Mouse (Mus musculus): ENCODE data around the gene Plekhh3.

The Plekhh3 gene

DNA sequence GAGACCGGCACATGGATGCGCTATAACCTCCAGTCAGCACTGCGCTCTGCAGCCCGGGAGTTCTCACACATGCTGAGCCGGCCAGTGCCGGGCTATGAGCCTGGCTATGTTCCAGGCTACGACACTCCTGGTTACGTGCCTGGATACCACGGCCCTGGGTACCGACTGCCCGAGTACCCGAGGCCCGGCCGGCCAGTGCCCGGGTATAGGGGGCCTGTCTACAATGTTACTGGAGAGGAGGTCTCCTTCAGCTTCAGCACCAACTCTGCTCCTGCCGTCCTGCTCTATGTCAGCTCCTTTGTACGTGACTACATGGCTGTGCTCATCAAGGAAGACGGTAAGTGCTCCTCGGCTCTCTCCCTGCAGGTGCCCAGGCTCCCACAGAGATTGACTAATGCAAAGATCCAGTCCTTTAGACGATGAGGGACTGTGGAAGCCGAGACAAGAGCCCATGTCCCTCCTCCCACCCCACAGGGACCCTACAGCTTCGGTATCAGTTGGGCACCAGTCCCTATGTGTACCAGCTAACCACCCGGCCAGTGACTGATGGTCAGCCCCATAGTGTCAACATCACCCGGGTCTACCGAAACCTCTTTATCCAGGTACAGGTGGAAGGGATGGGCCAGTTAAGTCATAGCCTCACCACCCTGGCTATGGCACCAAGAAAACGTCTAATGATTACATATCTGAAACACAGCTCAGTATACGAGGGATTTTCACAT is 15.5 kb upstream of the Plekhh3 start:
- DNase-seq, result no peak

GRCm38 (mm10) chr11:101185441-101185840 is 14.3 kb upstream of the Plekhh3 start:
- no peak for DNase-seq

DNA sequence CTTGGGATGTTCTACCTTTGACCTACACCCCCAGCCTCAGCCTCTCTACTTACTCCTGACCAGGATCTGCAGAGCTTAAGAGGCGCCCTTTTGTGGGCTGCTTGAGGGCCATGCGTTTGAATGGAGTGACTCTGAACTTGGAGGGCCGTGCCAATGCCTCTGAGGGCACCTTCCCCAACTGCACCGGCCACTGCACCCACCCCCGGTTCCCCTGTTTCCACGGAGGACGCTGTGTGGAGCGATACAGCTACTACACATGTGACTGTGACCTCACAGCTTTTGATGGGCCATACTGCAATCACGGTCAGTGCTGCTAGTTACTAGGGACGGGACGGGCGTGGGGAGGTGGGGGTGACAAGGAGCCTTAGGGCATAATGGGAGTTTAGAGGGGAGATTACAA is 13.8 kb upstream of the Plekhh3 start:
- no peak for DNase-seq

DNA sequence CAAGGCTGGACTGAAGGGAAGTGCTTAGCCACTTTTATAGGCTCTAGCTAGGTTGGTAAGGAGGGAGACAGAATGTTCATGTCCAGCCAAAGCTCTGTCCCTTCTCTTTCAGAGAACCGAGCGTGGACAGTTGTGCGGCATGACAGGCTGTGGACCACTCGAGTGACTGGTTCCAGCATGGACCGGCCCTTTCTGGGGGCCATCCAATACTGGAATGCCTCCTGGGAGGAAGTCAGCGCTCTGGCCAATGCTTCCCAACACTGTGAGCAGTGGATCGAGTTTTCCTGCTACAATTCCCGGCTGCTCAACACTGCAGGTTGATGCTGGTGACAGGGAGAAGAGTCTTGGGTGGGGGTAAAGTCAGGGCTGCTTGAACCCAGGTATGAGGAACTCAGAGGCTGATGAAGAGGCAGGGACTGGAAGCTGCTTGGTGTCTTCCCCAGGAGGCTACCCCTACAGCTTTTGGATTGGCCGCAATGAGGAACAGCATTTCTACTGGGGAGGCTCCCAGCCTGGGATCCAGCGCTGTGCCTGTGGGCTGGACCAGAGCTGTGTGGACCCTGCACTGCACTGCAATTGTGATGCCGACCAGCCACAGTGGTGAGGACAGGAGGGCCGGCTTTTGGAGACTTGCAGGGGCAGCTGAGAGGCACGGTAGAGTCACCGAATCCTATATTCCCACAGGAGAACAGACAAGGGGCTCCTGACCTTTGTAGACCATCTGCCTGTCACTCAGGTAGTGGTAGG is 11.8 kb upstream of the Plekhh3 start:
- no peak for DNase-seq

GRCm38 (mm10) chr11:101181961-101182360 is 10.8 kb upstream of the Plekhh3 start:
- DNase-seq, result no peak

- DNase-seq, result peak; percentile 59
These were observed 9.9 kb upstream of the Plekhh3 start for GRCm38 (mm10) chr11:101180846-101181740.

DNA sequence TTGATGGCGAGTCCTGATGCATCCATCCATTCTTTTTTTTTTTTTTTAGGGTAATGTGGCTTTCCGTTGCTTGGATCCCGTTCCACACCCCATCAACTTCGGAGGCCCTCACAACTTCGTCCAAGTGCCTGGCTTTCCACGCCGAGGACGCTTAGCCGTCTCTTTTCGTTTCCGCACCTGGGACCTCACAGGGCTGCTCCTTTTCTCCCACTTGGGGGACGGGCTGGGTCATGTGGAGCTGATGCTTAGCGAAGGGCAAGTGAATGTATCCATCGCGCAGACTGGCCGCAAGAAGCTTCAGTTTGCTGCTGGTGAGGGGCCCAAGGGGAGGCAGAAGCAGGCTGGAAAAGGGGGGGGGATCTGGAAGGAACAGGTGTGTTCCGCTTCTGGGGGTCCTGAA is 9.1 kb upstream of the Plekhh3 start:
- DNase-seq, result no peak

DNA sequence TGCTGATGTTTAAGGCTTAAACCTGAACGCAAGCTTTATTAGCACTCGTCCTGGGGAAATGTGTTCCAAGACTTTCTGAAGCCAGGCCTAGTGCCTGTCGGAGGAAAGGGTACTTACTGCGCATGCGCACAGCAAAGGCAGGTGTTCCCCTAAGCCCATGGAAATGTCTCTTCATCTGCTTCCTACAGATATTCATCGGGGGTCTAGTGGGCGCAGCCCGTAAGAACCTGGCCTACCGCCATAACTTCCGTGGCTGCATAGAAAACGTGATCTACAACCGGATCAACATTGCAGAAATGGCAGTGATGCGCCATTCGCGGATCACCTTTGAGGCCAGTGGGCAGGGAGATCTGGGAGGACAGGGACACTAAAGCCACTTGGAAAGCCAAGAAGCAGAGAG is 8.2 kb upstream of the Plekhh3 start:
- DNase-seq, result no peak

DNA sequence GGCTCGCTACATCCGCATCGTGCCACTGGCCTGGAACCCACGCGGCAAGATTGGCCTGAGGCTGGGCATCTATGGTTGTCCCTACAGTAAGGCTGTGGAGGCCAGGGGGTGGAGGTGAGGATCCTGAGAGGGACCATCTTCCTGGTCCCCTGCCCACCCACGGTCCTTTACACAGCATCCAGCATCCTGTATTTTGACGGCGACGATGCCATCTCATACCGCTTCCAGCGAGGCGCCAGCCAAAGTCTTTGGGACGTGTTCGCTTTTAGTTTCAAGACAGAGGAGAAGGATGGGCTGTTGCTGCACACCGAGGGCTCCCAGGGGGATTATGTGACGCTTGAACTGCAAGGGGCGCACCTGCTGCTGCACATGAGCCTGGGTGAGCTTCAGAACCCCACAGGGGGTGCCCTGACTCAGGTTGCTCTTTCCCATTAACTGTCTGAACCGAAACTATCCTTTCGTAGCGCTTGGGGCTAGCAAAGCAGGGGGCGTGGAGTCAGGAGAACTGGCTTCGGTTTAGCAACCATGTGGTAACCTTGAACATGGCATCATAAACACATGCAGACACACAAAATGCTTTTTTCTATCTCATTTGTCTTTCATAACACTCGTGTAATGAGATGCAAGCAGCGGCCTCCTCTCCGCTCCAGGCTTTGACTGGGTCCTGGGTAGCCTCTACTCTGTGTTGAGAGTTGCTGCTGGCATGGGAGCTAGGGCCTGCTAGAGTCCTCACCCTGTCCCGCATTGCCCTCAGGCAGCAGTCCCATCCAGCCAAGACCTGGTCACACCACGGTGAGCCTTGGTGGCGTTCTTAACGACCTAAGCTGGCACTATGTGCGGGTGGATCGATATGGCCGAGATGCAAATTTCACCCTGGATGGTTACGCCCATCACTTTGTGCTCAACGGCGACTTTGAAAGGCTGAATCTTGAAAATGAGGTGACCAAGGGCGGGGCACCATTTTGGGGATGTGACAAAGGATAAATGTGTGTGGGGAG is 7.2 kb upstream of the Plekhh3 start:
- DNase-seq, result no peak

DNA sequence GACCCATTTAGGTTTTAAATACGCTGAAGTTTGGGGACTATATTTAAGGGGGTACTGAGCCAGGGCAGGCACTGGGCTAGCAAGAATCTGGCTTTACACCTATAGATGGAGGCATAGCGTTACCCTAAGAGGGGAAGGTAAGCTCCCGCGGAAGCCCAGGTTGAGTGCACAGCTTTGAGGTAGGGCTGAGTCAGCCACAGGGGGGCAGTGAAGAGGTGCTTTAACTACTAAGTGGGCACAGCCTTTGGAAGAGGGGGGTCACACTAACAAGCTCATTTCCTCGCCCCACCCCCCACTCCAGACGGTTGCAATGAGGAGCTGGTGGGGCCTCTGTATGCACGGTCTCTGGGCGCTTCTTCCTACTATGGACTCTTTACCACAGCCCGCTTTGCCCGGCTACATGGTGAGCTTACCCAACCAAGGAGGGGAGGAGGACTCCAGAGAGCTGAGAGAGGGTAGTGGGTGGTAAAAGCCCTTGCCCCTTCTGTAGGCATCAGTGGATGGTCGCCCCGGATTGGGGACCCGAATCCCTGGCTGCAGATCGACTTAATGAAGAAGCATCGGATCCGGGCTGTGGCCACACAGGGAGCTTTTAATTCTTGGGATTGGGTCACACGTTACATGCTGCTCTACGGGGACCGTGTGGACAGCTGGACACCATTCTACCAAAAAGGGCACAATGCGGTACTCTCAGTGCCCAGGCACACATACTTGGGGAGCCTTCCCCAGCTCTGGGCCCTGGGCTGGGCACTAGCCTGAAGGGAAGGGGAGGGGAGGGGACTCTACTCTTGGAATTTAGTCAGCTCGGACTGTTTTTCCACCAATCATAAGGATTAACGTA is 6.0 kb upstream of the Plekhh3 start:
- peak; percentile 61 for DNase-seq

GRCm38 (mm10) chr11:101176117-101176691 is 5.1 kb upstream of the Plekhh3 start:
- DNase-seq, result no peak

DNA sequence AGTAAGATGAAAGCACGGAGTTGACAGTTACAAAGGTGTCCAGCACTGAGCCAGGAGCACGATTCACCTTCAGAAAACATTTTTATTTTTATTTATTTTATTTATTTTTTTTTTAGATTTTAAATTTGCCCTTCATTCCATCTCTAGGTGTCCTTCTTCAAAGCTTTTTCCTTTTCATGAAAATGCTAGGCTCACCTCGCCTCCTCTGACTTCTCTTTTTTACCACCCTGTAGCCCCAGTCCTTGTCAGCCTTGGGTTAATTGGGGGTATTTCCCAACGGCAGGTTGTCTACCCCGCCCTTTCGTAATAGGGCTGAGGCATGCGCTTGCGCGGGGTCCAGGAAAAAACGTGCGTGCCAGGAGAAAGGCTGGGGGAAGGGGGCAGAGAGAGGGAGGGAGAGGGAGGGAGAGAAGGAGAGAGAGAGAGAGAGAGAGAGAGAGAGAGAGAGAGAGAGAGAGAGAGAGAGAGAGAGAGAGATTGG is 4.5 kb upstream of the Plekhh3 start:
- no peak for DNase-seq

DNA sequence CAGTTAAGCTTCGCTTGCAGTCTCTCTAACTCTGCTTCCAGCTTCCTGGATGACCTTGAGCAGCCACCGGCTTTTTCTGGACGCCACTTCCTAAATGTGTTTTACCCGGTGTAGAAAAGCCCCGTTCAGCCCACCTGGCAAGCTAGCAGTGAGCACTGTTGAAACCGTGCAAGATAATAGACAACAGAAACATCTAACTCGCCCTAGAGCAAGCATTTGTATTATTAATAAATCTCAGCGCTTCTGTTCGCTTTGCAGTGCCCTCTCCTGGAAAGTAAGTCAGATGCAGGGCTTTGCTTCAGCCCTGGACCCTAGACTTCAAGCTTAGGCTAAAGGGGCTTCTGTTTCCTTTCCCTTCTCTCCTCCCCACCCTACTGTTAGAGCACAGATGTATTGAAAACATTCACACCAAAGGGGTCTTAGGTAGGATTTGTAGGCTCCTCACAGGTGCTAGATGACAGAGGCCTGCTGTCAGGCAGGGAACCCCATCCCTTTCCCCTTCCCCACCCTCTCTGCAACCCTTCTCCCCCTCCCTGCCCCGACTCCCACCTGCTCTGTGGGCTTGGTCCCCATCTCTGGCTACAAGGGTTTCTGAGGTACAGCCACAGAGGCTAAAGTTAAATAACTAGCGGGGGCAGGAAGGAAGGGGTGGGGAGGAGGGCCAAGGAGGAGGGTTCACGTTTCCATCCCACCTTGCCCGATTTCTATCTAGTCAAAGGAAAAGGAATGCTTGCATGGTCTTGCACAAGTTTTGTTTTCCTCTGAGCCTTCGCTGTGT is 3.9 kb upstream of the Plekhh3 start, which contains the start of gene Ccr10:
Gene Ccr10, minus strand, starts transcription at position 593 of the 778 bp plus-strand sequence.
- DNase-seq, result no peak

GRCm38 (mm10) chr11:101174389-101174745 is 3.2 kb upstream of the Plekhh3 start:
- DNase-seq, result no peak

GRCm38 (mm10) chr11:101173631-101174388 is 2.7 kb upstream of the Plekhh3 start:
- DNase-seq, result peak; percentile 84

GRCm38 (mm10) chr11:101173112-101173511 is 2.0 kb upstream of the Plekhh3 start:
- peak; percentile 86 for DNase-seq

GRCm38 (mm10) chr11:101172434-101172815 is 1.3 kb upstream of the Plekhh3 start:
- no peak for DNase-seq

DNA sequence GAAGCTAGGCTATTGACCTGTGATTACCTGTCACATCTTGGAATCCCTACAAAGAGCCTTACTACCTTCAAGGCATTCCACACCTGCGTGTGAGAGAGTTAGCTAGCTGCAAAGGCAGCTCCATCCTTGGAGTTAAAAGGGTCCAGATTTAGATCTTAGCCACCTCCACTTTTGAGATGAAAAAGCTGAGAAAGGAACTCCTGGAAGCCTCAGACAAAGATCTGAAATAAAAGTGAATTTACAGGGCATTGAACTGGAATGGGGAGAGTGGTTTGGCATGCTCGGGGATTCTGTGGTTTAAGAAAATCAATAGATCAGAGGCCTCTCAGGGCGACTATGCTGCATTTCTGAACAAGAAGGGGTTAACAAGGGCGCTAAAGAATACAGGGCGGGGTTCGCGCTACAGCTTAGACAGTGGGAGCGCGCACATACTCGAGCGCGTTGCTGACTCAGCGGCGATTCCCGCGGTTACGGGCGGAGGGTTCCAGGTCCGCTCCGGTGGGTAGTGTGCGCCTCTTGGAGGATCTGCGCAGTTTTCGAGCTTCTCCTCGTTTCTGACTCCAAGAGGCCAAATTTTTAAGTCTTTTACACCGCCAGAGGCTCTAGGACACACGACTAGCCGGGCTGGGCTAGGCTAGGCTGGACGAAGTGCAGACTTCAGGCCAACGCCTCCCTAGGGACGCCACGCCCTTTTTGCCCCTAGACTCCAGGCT is 726 bp upstream of the Plekhh3 start:
- peak; percentile 68 for DNase-seq

All from kidney, adult 9 months (tissue).